Mouse (Mus musculus): ENCODE data around the gene Cdh3. TPM values are rescaled to one million over a fixed set of nuclear protein-coding genes. Genes with fewer than 3 reads are reported as not detected.

Gene Cdh3
- polyA plus RNA-seq, 1 experiment = 5.0 TPM

- no peak overlapping the region for H3K27ac ChIP-seq (ENCODE audit: insufficient read depth, low read depth, low read length)
- no peak for DNase-seq
- 59% methylated on average over 10 of the region's 10 CpGs for WGBS
Measured at GRCm38 (mm10) chr8:106505328-106505965, 5.2 kb upstream of the Cdh3 start.

GRCm38 (mm10) chr8:106506106-106506505 is 4.6 kb upstream of the Cdh3 start:
- no peak overlapping the region for H3K27ac ChIP-seq (ENCODE audit: insufficient read depth, low read depth, low read length)
- H3K4me1 ChIP-seq (ENCODE audit: control insufficient read depth, insufficient read depth, low read length) = no peaks in the 10 kb centered on the region
- H3K27me3 ChIP-seq (replicated peaks; ENCODE audit: control insufficient read depth, insufficient read depth, low read length) = no peaks in the 10 kb centered on the region
- H3K36me3 ChIP-seq (ENCODE audit: control insufficient read depth, insufficient read depth, low read length) = no peaks in the 10 kb centered on the region
- no peak overlapping the region for H3K4me3 ChIP-seq (ENCODE audit: insufficient read depth, low read depth, low read length)
- TF ChIP-seq CTCF (conservative IDR thresholded peaks at IDR 0.05; ENCODE audit: insufficient read depth, insufficient read length, low read depth, low read length) = no peak
- TF ChIP-seq POLR2A (IDR thresholded peaks at IDR 0.05; ENCODE audit: low read depth, low read length) = no peak
- WGBS = 96% methylated on average over 1 of the region's 1 CpGs
- DNase-seq = no peak

More at GRCm38 (mm10) chr8:106505328-106505965, 5.2 kb upstream of the Cdh3 start:
- H3K4me3 ChIP-seq (ENCODE audit: insufficient read depth, low read depth, low read length) = no peak overlapping the region
- TF ChIP-seq CTCF (conservative IDR thresholded peaks at IDR 0.05; ENCODE audit: insufficient read depth, insufficient read length, low read depth, low read length) (no peak), POLR2A (IDR thresholded peaks at IDR 0.05; ENCODE audit: low read depth, low read length) (no peak)
- no peaks in the 10 kb centered on the region for H3K27me3 ChIP-seq (replicated peaks; ENCODE audit: control insufficient read depth, insufficient read depth, low read length)
- no peaks in the 10 kb centered on the region for H3K36me3 ChIP-seq (ENCODE audit: control insufficient read depth, insufficient read depth, low read length)
- H3K4me1 ChIP-seq (ENCODE audit: control insufficient read depth, insufficient read depth, low read length) = no peaks in the 10 kb centered on the region

GRCm38 (mm10) chr8:106507761-106508331 is 2.8 kb upstream of the Cdh3 start:
- 8% methylated on average over 30 of the region's 30 CpGs for WGBS

GRCm38 (mm10) chr8:106508456-106508855 is 2.2 kb upstream of the Cdh3 start:
- 71% methylated on average over 3 of the region's 3 CpGs for WGBS
- H3K4me3 ChIP-seq (ENCODE audit: insufficient read depth, low read depth, low read length) = no peak overlapping the region
- H3K27me3 ChIP-seq (replicated peaks; ENCODE audit: control insufficient read depth, insufficient read depth, low read length) = no peaks in the 10 kb centered on the region
- DNase-seq = no peak
- H3K4me1 ChIP-seq (ENCODE audit: control insufficient read depth, insufficient read depth, low read length) = no peaks in the 10 kb centered on the region
- H3K27ac ChIP-seq (ENCODE audit: insufficient read depth, low read depth, low read length) = no peak overlapping the region
- no peak for TF ChIP-seq CTCF (conservative IDR thresholded peaks at IDR 0.05; ENCODE audit: insufficient read depth, insufficient read length, low read depth, low read length)
- TF ChIP-seq POLR2A (IDR thresholded peaks at IDR 0.05; ENCODE audit: low read depth, low read length) = no peak
- H3K36me3 ChIP-seq (ENCODE audit: control insufficient read depth, insufficient read depth, low read length) = no peaks in the 10 kb centered on the region

More at GRCm38 (mm10) chr8:106507761-106508331, 2.8 kb upstream of the Cdh3 start:
- Histone ChIP-seq H3K27me3 (replicated peaks; ENCODE audit: control insufficient read depth, insufficient read depth, low read length) (no peaks in the 10 kb centered on the region), H3K27ac (ENCODE audit: insufficient read depth, low read depth, low read length) (no peak overlapping the region), H3K4me1 (ENCODE audit: control insufficient read depth, insufficient read depth, low read length) (no peaks in the 10 kb centered on the region), H3K4me3 (ENCODE audit: insufficient read depth, low read depth, low read length) (peak overlapping the region; percentile 18), H3K36me3 (ENCODE audit: control insufficient read depth, insufficient read depth, low read length) (no peaks in the 10 kb centered on the region)
- peak; percentile 27 for DNase-seq
- TF ChIP-seq POLR2A (IDR thresholded peaks at IDR 0.05; ENCODE audit: low read depth, low read length) = no peak
- TF ChIP-seq CTCF (conservative IDR thresholded peaks at IDR 0.05; ENCODE audit: insufficient read depth, insufficient read length, low read depth, low read length) = no peak

- Histone ChIP-seq H3K4me1 (ENCODE audit: control insufficient read depth, insufficient read depth, low read length) (no peaks in the 10 kb centered on the region), H3K36me3 (ENCODE audit: control insufficient read depth, insufficient read depth, low read length) (no peaks in the 10 kb centered on the region), H3K4me3 (ENCODE audit: insufficient read depth, low read depth, low read length) (no peak overlapping the region), H3K27me3 (replicated peaks; ENCODE audit: control insufficient read depth, insufficient read depth, low read length) (no peaks in the 10 kb centered on the region), H3K27ac (ENCODE audit: insufficient read depth, low read depth, low read length) (no peak overlapping the region)
- WGBS = 84% methylated on average over 8 of the region's 8 CpGs
- no peak for TF ChIP-seq CTCF (conservative IDR thresholded peaks at IDR 0.05; ENCODE audit: insufficient read depth, insufficient read length, low read depth, low read length)
- DNase-seq = no peak
Measured at GRCm38 (mm10) chr8:106509079-106509780, 1.5 kb upstream of the Cdh3 start.

- no peak for DNase-seq
- peak overlapping the region; percentile 38 for H3K4me3 ChIP-seq (ENCODE audit: insufficient read depth, low read depth, low read length)
- H3K36me3 ChIP-seq (ENCODE audit: control insufficient read depth, insufficient read depth, low read length) = no peaks in the 10 kb centered on the region
- no peaks in the 10 kb centered on the region for H3K4me1 ChIP-seq (ENCODE audit: control insufficient read depth, insufficient read depth, low read length)
- TF ChIP-seq POLR2A (IDR thresholded peaks at IDR 0.05; ENCODE audit: low read depth, low read length) = no peak
- no peak for TF ChIP-seq CTCF (conservative IDR thresholded peaks at IDR 0.05; ENCODE audit: insufficient read depth, insufficient read length, low read depth, low read length)
- WGBS = 2% methylated on average over 22 of the region's 22 CpGs
- H3K27me3 ChIP-seq (replicated peaks; ENCODE audit: control insufficient read depth, insufficient read depth, low read length) = no peaks in the 10 kb centered on the region
- no peak overlapping the region for H3K27ac ChIP-seq (ENCODE audit: insufficient read depth, low read depth, low read length)
Measured at GRCm38 (mm10) chr8:106511065-106511501, 392 bp downstream of the Cdh3 start.

- DNase-seq = peak; percentile 19
- Histone ChIP-seq H3K27ac (ENCODE audit: insufficient read depth, low read depth, low read length) (peak overlapping the region; percentile 27; the same call in 1 of the 2 replicates), H3K27me3 (replicated peaks; ENCODE audit: control insufficient read depth, insufficient read depth, low read length) (no peaks in the 10 kb centered on the region), H3K36me3 (ENCODE audit: control insufficient read depth, insufficient read depth, low read length) (no peaks in the 10 kb centered on the region), H3K4me3 (ENCODE audit: insufficient read depth, low read depth, low read length) (peak overlapping the region; percentile 38), H3K4me1 (ENCODE audit: control insufficient read depth, insufficient read depth, low read length) (no peaks in the 10 kb centered on the region)
- WGBS = 3% methylated on average over 30 of the region's 30 CpGs
- TF ChIP-seq POLR2A (IDR thresholded peaks at IDR 0.05; ENCODE audit: low read depth, low read length) (no peak), CTCF (conservative IDR thresholded peaks at IDR 0.05; ENCODE audit: insufficient read depth, insufficient read length, low read depth, low read length) (no peak)
Measured at GRCm38 (mm10) chr8:106511531-106512041, 895 bp downstream of the Cdh3 start.

Measured in kidney, adult 2 months (tissue).